Mouse (Mus musculus): ENCODE measurements around the gene Plau. TPM values are rescaled to one million over a fixed set of nuclear protein-coding genes. Genes with fewer than 3 reads are reported as not detected.
A peak's percentile ranks its signal among the peaks of the same experiment; 100 is the strongest.

The Plau gene
- polyA plus RNA-seq (2014; fragmentation: Nextera tagmentation; extraction: Ambion mirVana), result 0.99 TPM in 2 replicates

GRCm38 (mm10) chr14:20836171-20836904 lies at the start of gene Plau:
TSS of gene Plau (plus strand) at chr14:20836660.
- Histone ChIP-seq H3K4me2 (peak within 1 kb of the TSS; percentile 97), H3K27ac (ENCODE audit: low read depth) (no peak within 1 kb of the TSS), H3K36me3 (ENCODE audit: insufficient read depth) (no peaks in the 10 kb centered on the region), H3K9ac (peak within 1 kb of the TSS; percentile 64), H3K4me3 (ENCODE audit: low read depth, low read length) (peak within 1 kb of the TSS; percentile 45), H3K27me3 (ENCODE audit: insufficient read depth, low read length) (no peaks in the 10 kb centered on the region), H3K9me3 (ENCODE audit: low read depth, low read length) (no peaks in the 10 kb centered on the region), H3K4me1 (ENCODE audit: insufficient read depth) (0 out of 2 replicates have a peak, but pooled peaks cover 4% of the 10 kb centered on the region)
- TF ChIP-seq CTCF (IDR thresholded peaks at IDR 0.05; ENCODE audit: low read depth), result no peak
- ATAC-seq (ENCODE audit: insufficient read depth) (peak; percentile 96), DNase-seq (peak; percentile 84)
- under 1% methylated on average over 32 of the region's 33 CpGs for WGBS

GRCm38 (mm10) chr14:20788151-20788550 lies 48.3 kb upstream of the Plau start:
- WGBS, result 78% methylated on average over 3 of the region's 3 CpGs
- peaks cover 4% of the 10 kb centered on the region; the same call in 1 of the 2 replicates for H3K4me1 ChIP-seq (ENCODE audit: insufficient read depth)
- no peak overlapping the region for H3K9ac ChIP-seq
- no peak for TF ChIP-seq CTCF (IDR thresholded peaks at IDR 0.05; ENCODE audit: low read depth)
- no peak overlapping the region for H3K4me2 ChIP-seq
- H3K27me3 ChIP-seq (ENCODE audit: insufficient read depth, low read length), result no peaks in the 10 kb centered on the region
- ATAC-seq (ENCODE audit: insufficient read depth) (no peak), DNase-seq (no peak)
- peaks cover 64% of the 10 kb centered on the region for H3K36me3 ChIP-seq (ENCODE audit: insufficient read depth)
- H3K27ac ChIP-seq (ENCODE audit: low read depth), result no peak overlapping the region
- no peaks in the 10 kb centered on the region for H3K9me3 ChIP-seq (ENCODE audit: low read depth, low read length)
- H3K4me3 ChIP-seq (ENCODE audit: low read depth, low read length), result no peak overlapping the region

- WGBS, result 88% methylated on average over 4 of the region's 4 CpGs
- Histone ChIP-seq H3K27ac (ENCODE audit: low read depth) (no peak overlapping the region), H3K9me3 (ENCODE audit: low read depth, low read length) (no peaks in the 10 kb centered on the region), H3K9ac (no peak overlapping the region), H3K4me2 (no peak overlapping the region), H3K4me1 (ENCODE audit: insufficient read depth) (peaks cover 4% of the 10 kb centered on the region; the same call in 1 of the 2 replicates), H3K4me3 (ENCODE audit: low read depth, low read length) (no peak overlapping the region), H3K36me3 (ENCODE audit: insufficient read depth) (peaks cover 56% of the 10 kb centered on the region), H3K27me3 (ENCODE audit: insufficient read depth, low read length) (no peaks in the 10 kb centered on the region)
- ATAC-seq (ENCODE audit: insufficient read depth) (no peak), DNase-seq (no peak)
- TF ChIP-seq CTCF (IDR thresholded peaks at IDR 0.05; ENCODE audit: low read depth), result no peak
Observed at GRCm38 (mm10) chr14:20789593-20789992, 46.9 kb upstream of the Plau start.

GRCm38 (mm10) chr14:20790445-20790844 lies 46.0 kb upstream of the Plau start:
- no peak for ATAC-seq (ENCODE audit: insufficient read depth)
- H3K36me3 ChIP-seq (ENCODE audit: insufficient read depth), result peaks cover 48% of the 10 kb centered on the region
- H3K4me1 ChIP-seq (ENCODE audit: insufficient read depth), result peaks cover 4% of the 10 kb centered on the region; the same call in 1 of the 2 replicates

GRCm38 (mm10) chr14:20790996-20791395 lies 45.5 kb upstream of the Plau start:
- no peak overlapping the region for H3K27ac ChIP-seq (ENCODE audit: low read depth)
- peaks cover 44% of the 10 kb centered on the region for H3K36me3 ChIP-seq (ENCODE audit: insufficient read depth)
- H3K9ac ChIP-seq, result no peak overlapping the region; the same call in 1 of the 2 replicates
- WGBS, result 92% methylated on average over 6 of the region's 6 CpGs
- DNase-seq (no peak), ATAC-seq (ENCODE audit: insufficient read depth) (no peak)
- H3K27me3 ChIP-seq (ENCODE audit: insufficient read depth, low read length), result no peaks in the 10 kb centered on the region
- peaks cover 4% of the 10 kb centered on the region; the same call in 1 of the 2 replicates for H3K4me1 ChIP-seq (ENCODE audit: insufficient read depth)
- H3K4me3 ChIP-seq (ENCODE audit: low read depth, low read length), result no peak overlapping the region
- H3K4me2 ChIP-seq, result no peak overlapping the region
- no peaks in the 10 kb centered on the region for H3K9me3 ChIP-seq (ENCODE audit: low read depth, low read length)
- no peak for TF ChIP-seq CTCF (IDR thresholded peaks at IDR 0.05; ENCODE audit: low read depth)

More at GRCm38 (mm10) chr14:20790445-20790844, 46.0 kb upstream of the Plau start:
- TF ChIP-seq CTCF (IDR thresholded peaks at IDR 0.05; ENCODE audit: low read depth), result no peak
- Histone ChIP-seq H3K4me2 (no peak overlapping the region), H3K27ac (ENCODE audit: low read depth) (no peak overlapping the region), H3K9ac (no peak overlapping the region), H3K9me3 (ENCODE audit: low read depth, low read length) (no peaks in the 10 kb centered on the region), H3K4me3 (ENCODE audit: low read depth, low read length) (no peak overlapping the region), H3K27me3 (ENCODE audit: insufficient read depth, low read length) (no peaks in the 10 kb centered on the region)
- 89% methylated on average over 5 of the region's 5 CpGs for WGBS
- no peak for DNase-seq

- Histone ChIP-seq H3K9me3 (ENCODE audit: low read depth, low read length) (no peaks in the 10 kb centered on the region), H3K27me3 (ENCODE audit: insufficient read depth, low read length) (no peaks in the 10 kb centered on the region), H3K27ac (ENCODE audit: low read depth) (no peak overlapping the region), H3K36me3 (ENCODE audit: insufficient read depth) (peaks cover 40% of the 10 kb centered on the region), H3K4me3 (ENCODE audit: low read depth, low read length) (no peak overlapping the region), H3K9ac (no peak overlapping the region), H3K4me1 (ENCODE audit: insufficient read depth) (peaks cover 4% of the 10 kb centered on the region; the same call in 1 of the 2 replicates), H3K4me2 (no peak overlapping the region)
- DNase-seq (peak; percentile 35), ATAC-seq (ENCODE audit: insufficient read depth) (no peak)
- WGBS, result 69% methylated on average over 16 of the region's 16 CpGs
- TF ChIP-seq CTCF (IDR thresholded peaks at IDR 0.05; ENCODE audit: low read depth), result peak; percentile 51
Observed at GRCm38 (mm10) chr14:20791511-20792242, 44.8 kb upstream of the Plau start.
